Mouse (Mus musculus) MEL (cell line): ENCODE results near the gene Cdk5rap1.

Experiments used
- CTCF ChIP-seq, 3 experiments: IDR thresholded peaks in 2 of 3; conservative IDR thresholded peaks in 1 of 3; 2 replicates each; pipeline ENCODE4 v1.5.1; 2011 to 2012; ENCODE audit warnings: low read length in 3 of 3, low read depth in 2 of 3, mild to moderate bottlenecking in 2 of 3, improper control_type of control experiment in 1 of 3, inconsistent platforms in 1 of 3, mixed read lengths in 1 of 3, moderate library complexity in 1 of 3; ENCODE audit not compliant: control insufficient read depth in 1 of 3, insufficient read depth in 1 of 3, poor library complexity in 1 of 3, severe bottlenecking in 1 of 3
- GABPA ChIP-seq: IDR thresholded peaks from 2 replicates; pipeline ENCODE4 v1.6.1; 2012; ENCODE audit warnings: low read depth, mild to moderate bottlenecking, inconsistent platforms, low read length, improper control_type of control experiment, moderate library complexity

DNA sequence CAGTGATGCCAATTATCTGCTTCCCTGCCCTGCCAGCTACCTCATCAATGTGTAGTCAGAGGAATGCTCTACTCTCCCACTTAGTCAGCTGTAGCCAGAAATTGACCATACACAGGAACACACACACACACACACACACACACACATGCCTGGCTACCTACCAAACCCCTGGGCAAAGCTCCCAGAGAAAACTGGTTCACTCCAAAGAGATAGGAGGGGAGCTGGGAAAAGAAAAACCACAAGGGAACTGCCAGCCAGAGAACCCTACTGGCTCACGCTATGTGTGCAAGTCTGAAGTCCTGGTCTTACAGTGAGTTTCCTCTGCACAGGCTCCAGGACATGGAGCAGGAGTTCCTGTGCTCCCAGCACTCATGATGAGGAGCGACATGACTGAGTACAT is 37.5 kb upstream of the Cdk5rap1 start:
- TF ChIP-seq GABPA: no peak
- TF ChIP-seq CTCF (IDR thresholded peaks at IDR 0.05 in 2 of 3, conservative IDR thresholded peaks at IDR 0.05 in 1 of 3; ENCODE audit: control insufficient read depth in 1 of 3, insufficient read depth in 1 of 3, low read depth in 2 of 3, low read length in 3 of 3, poor library complexity in 1 of 3, severe bottlenecking in 1 of 3): no peak
